Mouse (Mus musculus) ES-E14 (cell line): ENCODE results near the gene BC016579.

Experiments
- CHD2 ChIP-seq: IDR thresholded peaks from 2 replicates; pipeline ENCODE4 v1.6.1; 2014; ENCODE audit warnings: mild to moderate bottlenecking, low read depth, low read length, inconsistent platforms
- MAFK ChIP-seq: IDR thresholded peaks from 2 replicates; pipeline ENCODE4 v1.6.1; 2014; ENCODE audit warnings: mild to moderate bottlenecking, low read depth, low read length, inconsistent platforms; ENCODE audit not compliant: insufficient read depth

- no peak for TF ChIP-seq CHD2
- no peak for TF ChIP-seq MAFK
Observed at GRCm38 (mm10) chr16:45654465-45654864, 597 bp upstream of the BC016579 start.
